In genomic region chr12:112562462-112562861, GRCm38 (mm10) we compare ENCODE assay signal across 1 mouse cellular context.
TF ChIP-seq lines count a peak whose summit lies in the region.

No protein-coding gene starts in this region.

TF ChIP-seq in MEL, 35 proteins besides CTCF, POLR2A, EP300 and RAD21 (continued from another document):
- no peak for TF ChIP-seq MYB (IDR thresholded peaks at IDR 0.05; ENCODE audit: low read depth, low read length)
- no peak for TF ChIP-seq ZNF384 (IDR thresholded peaks at IDR 0.05; ENCODE audit: low read depth, low read length)
